Mouse (Mus musculus) cerebellum, adult 2 months (tissue): ENCODE data around the gene Gid8. TPM values are rescaled to one million over a fixed set of nuclear protein-coding genes. Genes with fewer than 3 reads are reported as not detected.

Experiments used
- DNase-seq, 2 experiments: peaks; one replicate each; pipeline ENCODE4 v3.0.0; 2021
- H3K27ac ChIP-seq: fragments of 200-500 bp; 2 replicates; pipeline ENCODE4 v1.5.1; 2012; ENCODE audit warnings: low read length, control low read depth, inconsistent platforms; ENCODE audit not compliant: insufficient read depth
- H3K27me3 ChIP-seq: fragments of 200-500 bp; 2 replicates; pipeline ENCODE4 v1.6.1; 2012; ENCODE audit warnings: inconsistent platforms, mild to moderate bottlenecking, low read length, moderate library complexity; ENCODE audit not compliant: control insufficient read depth, insufficient read depth
- H3K4me1 ChIP-seq: fragments of 200-500 bp; 2 replicates; pipeline ENCODE4 v1.6.1; 2011; ENCODE audit warnings: low read length; ENCODE audit not compliant: control insufficient read depth, insufficient read depth
- H3K4me3 ChIP-seq: fragments of 200-500 bp; replicated peaks from 2 replicates; pipeline ENCODE3; 2011; ENCODE audit warnings: mild to moderate bottlenecking, low read depth, low read length, control low read depth; ENCODE audit not compliant: insufficient read depth
- CTCF ChIP-seq: fragments of 200-500 bp; IDR thresholded peaks from 2 replicates; pipeline ENCODE4 v1.5.1; 2011; ENCODE audit warnings: low read depth, mild to moderate bottlenecking, control low read depth, low read length, moderate library complexity, borderline replicate concordance; ENCODE audit not compliant: insufficient read depth
- POLR2A ChIP-seq: fragments of 200-500 bp; IDR thresholded peaks from 2 replicates; pipeline ENCODE4 v1.6.1; 2011; ENCODE audit warnings: low read length, control low read depth, borderline replicate concordance; ENCODE audit not compliant: insufficient read depth
- WGBS: fragments of 180-500 bp; shearing (Covaris S2); methylation state at CpG from one replicate; pipeline ENCODE4 v1.1.7; 2018; 5-methylcytosine and 5-hydroxymethylcytosine counted together
- polyA plus RNA-seq: library from polyadenylated mRNA; depleted of rRNA; stranded (reverse); fragments of >200 nt; gene quantifications from 2 replicates; pipeline ENCODE4 v1.2.3, GENCODE M21; 2012

Gid8 gene
- polyA plus RNA-seq, 1 experiment, result 65.4 TPM

GRCm38 (mm10) chr2:180703645-180704359, 6.1 kb upstream of the Gid8 start:
- no peak for DNase-seq
- Histone ChIP-seq H3K4me1 (peaks cover 8% of the 10 kb centered on the region; the same call in 1 of the 2 replicates), H3K27ac (no peak overlapping the region), H3K27me3 (no peaks in the 10 kb centered on the region), H3K4me3 (no peak overlapping the region)
- no peak for TF ChIP-seq POLR2A
- TF ChIP-seq CTCF, result no peak
- WGBS, result 76% methylated on average over 3 of the region's 3 CpGs

GRCm38 (mm10) chr2:180704591-180704990, 5.3 kb upstream of the Gid8 start:
- WGBS, result 77% methylated on average over 8 of the region's 8 CpGs
- no peak for DNase-seq
- H3K4me1 ChIP-seq, result peaks cover 4% of the 10 kb centered on the region; the same call in 1 of the 2 replicates
- H3K4me3 ChIP-seq, result no peak overlapping the region
- H3K27me3 ChIP-seq, result no peaks in the 10 kb centered on the region
- no peak for TF ChIP-seq POLR2A
- no peak for TF ChIP-seq CTCF
- H3K27ac ChIP-seq, result no peak overlapping the region

- DNase-seq, result no peak
Measured at GRCm38 (mm10) chr2:180705066-180705465, 4.9 kb upstream of the Gid8 start.

GRCm38 (mm10) chr2:180705975-180706374, 3.9 kb upstream of the Gid8 start:
- no peak overlapping the region for H3K27ac ChIP-seq
- H3K4me3 ChIP-seq, result no peak overlapping the region
- peaks cover 4% of the 10 kb centered on the region; the same call in 1 of the 2 replicates for H3K4me1 ChIP-seq
- H3K27me3 ChIP-seq, result no peaks in the 10 kb centered on the region
- 94% methylated on average over 5 of the region's 5 CpGs for WGBS
- TF ChIP-seq CTCF (no peak), POLR2A (no peak)
- no peak for DNase-seq

More at GRCm38 (mm10) chr2:180705066-180705465, 4.9 kb upstream of the Gid8 start:
- TF ChIP-seq CTCF, result no peak
- no peak for TF ChIP-seq POLR2A
- Histone ChIP-seq H3K27me3 (no peaks in the 10 kb centered on the region), H3K4me3 (no peak overlapping the region), H3K4me1 (peaks cover 4% of the 10 kb centered on the region; the same call in 1 of the 2 replicates), H3K27ac (no peak overlapping the region)
- 78% methylated on average over 3 of the region's 3 CpGs for WGBS

- no peak for TF ChIP-seq CTCF
- TF ChIP-seq POLR2A, result no peak
- Histone ChIP-seq H3K27me3 (no peaks in the 10 kb centered on the region), H3K4me3 (peak overlapping the region; percentile 84), H3K4me1 (peaks cover 11% of the 10 kb centered on the region; the same call in 1 of the 2 replicates), H3K27ac (peak overlapping the region; percentile 67)
- WGBS, result 1% methylated on average over 39 of the region's 39 CpGs
- DNase-seq, result no peak
Measured at GRCm38 (mm10) chr2:180709023-180709922, 644 bp upstream of the Gid8 start.

GRCm38 (mm10) chr2:180710276-180711155, 599 bp downstream of the Gid8 start:
- peak overlapping the region; percentile 84 for H3K4me3 ChIP-seq
- no peaks in the 10 kb centered on the region for H3K27me3 ChIP-seq
- TF ChIP-seq CTCF (no peak), POLR2A (no peak)
- peak overlapping the region; percentile 63 for H3K27ac ChIP-seq
- no peak for DNase-seq
- peaks cover 11% of the 10 kb centered on the region; the same call in 1 of the 2 replicates for H3K4me1 ChIP-seq
- 2% methylated on average over 64 of the region's 64 CpGs for WGBS

GRCm38 (mm10) chr2:180711527-180711926, 1.6 kb downstream of the Gid8 start:
- H3K27ac ChIP-seq, result no peak overlapping the region
- no peak for DNase-seq
- 45% methylated on average over 4 of the region's 4 CpGs for WGBS
- no peak overlapping the region for H3K4me3 ChIP-seq
- no peak for TF ChIP-seq CTCF
- no peak for TF ChIP-seq POLR2A
- H3K4me1 ChIP-seq, result peaks cover 11% of the 10 kb centered on the region; the same call in 1 of the 2 replicates
- no peaks in the 10 kb centered on the region for H3K27me3 ChIP-seq
